Mouse (Mus musculus): ENCODE data around the gene Ndufa4l2. TPM values are rescaled to one million over a fixed set of nuclear protein-coding genes. Genes with fewer than 3 reads are reported as not detected.

Gene Ndufa4l2
- polyA plus RNA-seq (2017; shearing (Covaris generic)) = not detected

GRCm38 (mm10) chr10:127514764-127515163, at the start of gene Ndufa4l2:
TSS of gene Ndufa4l2 (plus strand) at chr10:127514967.

GRCm38 (mm10) chr10:127500894-127501893, 13.6 kb upstream of the Ndufa4l2 start, which contains the start of gene Stac3:
TSS of gene Stac3 (plus strand) at chr10:127501686.

GRCm38 (mm10) chr10:127522088-127522581, 7.4 kb downstream of the Ndufa4l2 start, which contains the start of gene Shmt2:
TSS of gene Shmt2 (minus strand) at chr10:127522444.

GRCm38 (mm10) chr10:127534036-127534928, 19.5 kb downstream of the Ndufa4l2 start, which contains the start of gene Nxph4:
TSS of gene Nxph4 (minus strand) at chr10:127534559.

Other genes with a start within 250 kb of the Ndufa4l2 start
- gene Dctn2, start 248.6 kb upstream of the Ndufa4l2 start, polyA plus RNA-seq (2017; shearing (Covaris generic)) = 74.6 TPM
- gene Mbd6, start 225.9 kb upstream of the Ndufa4l2 start, polyA plus RNA-seq (2017; shearing (Covaris generic)) = 8.4 TPM
- gene Mars, start 203.2 kb upstream of the Ndufa4l2 start, polyA plus RNA-seq (2017; shearing (Covaris generic)) = 55.4 TPM
- gene Arhgap9, start 193.0 kb upstream of the Ndufa4l2 start, polyA plus RNA-seq (2017; shearing (Covaris generic)) = 193 TPM
- 0.09 TPM for gene Gli1, start 173.0 kb upstream of the Ndufa4l2 start, polyA plus RNA-seq (2017; shearing (Covaris generic))
- not detected for gene Inhbe, start 160.6 kb upstream of the Ndufa4l2 start, polyA plus RNA-seq (2017; shearing (Covaris generic))
- gene Inhbc, start 144.5 kb upstream of the Ndufa4l2 start, polyA plus RNA-seq (2017; shearing (Covaris generic)) = not detected
- gene R3hdm2, start 134.6 kb upstream of the Ndufa4l2 start, polyA plus RNA-seq (2017; shearing (Covaris generic)) = 42.4 TPM
- not detected for gene Stac3, start 13.3 kb upstream of the Ndufa4l2 start, polyA plus RNA-seq (2017; shearing (Covaris generic))
- 51.9 TPM for gene Shmt2, start 7.5 kb downstream of the Ndufa4l2 start, polyA plus RNA-seq (2017; shearing (Covaris generic))
- gene Nxph4, start 19.6 kb downstream of the Ndufa4l2 start, polyA plus RNA-seq (2017; shearing (Covaris generic)) = not detected
- 0.59 TPM for gene Lrp1, start 106.2 kb downstream of the Ndufa4l2 start, polyA plus RNA-seq (2017; shearing (Covaris generic))
- gene Stat6, start 128.0 kb downstream of the Ndufa4l2 start, polyA plus RNA-seq (2017; shearing (Covaris generic)) = 217 TPM
- 8.3 TPM for gene Nemp1, start 151.9 kb downstream of the Ndufa4l2 start, polyA plus RNA-seq (2017; shearing (Covaris generic))
- gene Nab2, start 153.6 kb downstream of the Ndufa4l2 start, polyA plus RNA-seq (2017; shearing (Covaris generic)) = 36.8 TPM
- gene Myo1a, start 190.2 kb downstream of the Ndufa4l2 start, polyA plus RNA-seq (2017; shearing (Covaris generic)) = 0.11 TPM
- gene Tac2, start 209.5 kb downstream of the Ndufa4l2 start, polyA plus RNA-seq (2017; shearing (Covaris generic)) = not detected
- gene Zbtb39, start 224.6 kb downstream of the Ndufa4l2 start, polyA plus RNA-seq (2017; shearing (Covaris generic)) = 0.42 TPM
- gene Gpr182, start 236.8 kb downstream of the Ndufa4l2 start, polyA plus RNA-seq (2017; shearing (Covaris generic)) = not detected
- gene Rdh1, start 244.8 kb downstream of the Ndufa4l2 start, polyA plus RNA-seq (2017; shearing (Covaris generic)) = 0.09 TPM
- not detected for gene Rdh16f1, start 244.8 kb downstream of the Ndufa4l2 start, polyA plus RNA-seq (2017; shearing (Covaris generic))

All from effector memory CD4-positive, alpha-beta T cell, adult 5 months (primary cell).